Mouse (Mus musculus): ENCODE results near the gene Olfr862. TPM values are rescaled to one million over a fixed set of nuclear protein-coding genes. Genes with fewer than 3 reads are reported as not detected.

The Olfr862 gene
- polyA plus RNA-seq (2014; fragmentation: Illumina TruSeq; extraction: RNeasy Lipid Tissue Mini Kit (QIAGEN cat#74804); ENCODE audit: low read depth, low replicate concordance) = not detected

GRCm38 (mm10) chr9:19887904-19888303 lies at the start of gene Olfr862:
Gene Olfr862 (minus strand): TSS chr9:19888004.

GRCm38 (mm10) chr9:19916565-19916964 lies 28.8 kb upstream of the Olfr862 start, which contains the start of gene Olfr77:
Gene Olfr77 (plus strand): TSS chr9:19916865.

GRCm38 (mm10) chr9:19849647-19850046 lies 38.2 kb downstream of the Olfr862 start, which contains the start of gene Olfr860:
Gene Olfr860 (minus strand): TSS chr9:19849747.

Other genes with a start within 250 kb of the Olfr862 start
- gene Olfr857, start 178.6 kb downstream of the Olfr862 start, polyA plus RNA-seq (2014; fragmentation: Illumina TruSeq; extraction: RNeasy Lipid Tissue Mini Kit (QIAGEN cat#74804); ENCODE audit: low read depth, low replicate concordance) = not detected
- gene Olfr58, start 107.7 kb downstream of the Olfr862 start, polyA plus RNA-seq (2014; fragmentation: Illumina TruSeq; extraction: RNeasy Lipid Tissue Mini Kit (QIAGEN cat#74804); ENCODE audit: low read depth, low replicate concordance) = not detected
- gene Olfr859, start 83.1 kb downstream of the Olfr862 start, polyA plus RNA-seq (2014; fragmentation: Illumina TruSeq; extraction: RNeasy Lipid Tissue Mini Kit (QIAGEN cat#74804); ENCODE audit: low read depth, low replicate concordance) = not detected
- not detected for gene Olfr860, start 38.3 kb downstream of the Olfr862 start, polyA plus RNA-seq (2014; fragmentation: Illumina TruSeq; extraction: RNeasy Lipid Tissue Mini Kit (QIAGEN cat#74804); ENCODE audit: low read depth, low replicate concordance)
- gene Olfr77, start 28.9 kb upstream of the Olfr862 start, polyA plus RNA-seq (2014; fragmentation: Illumina TruSeq; extraction: RNeasy Lipid Tissue Mini Kit (QIAGEN cat#74804); ENCODE audit: low read depth, low replicate concordance) = not detected
- not detected for gene Olfr866, start 140.0 kb upstream of the Olfr862 start, polyA plus RNA-seq (2014; fragmentation: Illumina TruSeq; extraction: RNeasy Lipid Tissue Mini Kit (QIAGEN cat#74804); ENCODE audit: low read depth, low replicate concordance)
- not detected for gene Olfr867, start 169.6 kb upstream of the Olfr862 start, polyA plus RNA-seq (2014; fragmentation: Illumina TruSeq; extraction: RNeasy Lipid Tissue Mini Kit (QIAGEN cat#74804); ENCODE audit: low read depth, low replicate concordance)
- not detected for gene Olfr868, start 210.6 kb upstream of the Olfr862 start, polyA plus RNA-seq (2014; fragmentation: Illumina TruSeq; extraction: RNeasy Lipid Tissue Mini Kit (QIAGEN cat#74804); ENCODE audit: low read depth, low replicate concordance)
- gene Olfr869, start 241.0 kb upstream of the Olfr862 start, polyA plus RNA-seq (2014; fragmentation: Illumina TruSeq; extraction: RNeasy Lipid Tissue Mini Kit (QIAGEN cat#74804); ENCODE audit: low read depth, low replicate concordance) = not detected

Data from heart, adult 10 weeks (tissue).